Mouse (Mus musculus) limb, embryonic 14.5 days (tissue): Measurements from ENCODE around the gene Ebi3. TPM values are rescaled to one million over a fixed set of nuclear protein-coding genes. Genes with fewer than 3 reads are reported as not detected.

Source experiments
- ATAC-seq: fragments of 200-750 bp; cut with Nextera tagmentation; 2 replicates; pipeline ENCODE4 v1.8.0; 2017; ENCODE audit warnings: low read depth, moderate number of reproducible peaks, moderate TSS enrichment; ENCODE audit not compliant: low FRiP score
- DNase-seq: peaks from one replicate; pipeline ENCODE4 v3.0.0-alpha.2; 2015; ENCODE audit warnings: low spot score
- H3K27ac ChIP-seq: fragments of 300-500 bp; sonication (generic); replicated peaks from 2 replicates; pipeline ENCODE4 v1.5.1; 2014; ENCODE audit warnings: low read depth, mild to moderate bottlenecking, low read length, moderate library complexity, mixed read lengths
- H3K27me3 ChIP-seq: fragments of 300-500 bp; sonication (generic); 2 replicates; pipeline ENCODE4 v1.6.1; 2014; ENCODE audit warnings: low read length, mixed read lengths; ENCODE audit not compliant: control insufficient read depth, insufficient read depth
- H3K36me3 ChIP-seq: fragments of 300-500 bp; sonication (generic); 2 replicates; pipeline ENCODE4 v1.6.1; 2014; ENCODE audit warnings: mild to moderate bottlenecking, low read length, moderate library complexity, mixed read lengths; ENCODE audit not compliant: control insufficient read depth, insufficient read depth
- H3K4me1 ChIP-seq: fragments of 300-500 bp; sonication (generic); 2 replicates; pipeline ENCODE4 v1.6.1; 2014; ENCODE audit warnings: antibody characterized with exemption, low read length, mixed read lengths; ENCODE audit not compliant: control insufficient read depth, insufficient read depth
- H3K4me2 ChIP-seq: fragments of 300-500 bp; sonication (generic); replicated peaks from 2 replicates; pipeline ENCODE4 v1.6.1; 2014; ENCODE audit warnings: low read depth, mild to moderate bottlenecking, low read length, moderate library complexity; ENCODE audit not compliant: severe bottlenecking
- H3K4me3 ChIP-seq: fragments of 300-500 bp; sonication (generic); replicated peaks from 2 replicates; pipeline ENCODE4 v1.5.1; 2014; ENCODE audit warnings: low read length
- H3K9ac ChIP-seq: fragments of 300-500 bp; sonication (generic); 2 replicates; pipeline ENCODE4 v1.6.1; 2014; ENCODE audit warnings: mild to moderate bottlenecking, low read depth, low read length, moderate library complexity; ENCODE audit not compliant: severe bottlenecking
- H3K9me3 ChIP-seq: fragments of 300-500 bp; sonication (generic); 2 replicates; pipeline ENCODE4 v1.6.1; 2016; ENCODE audit warnings: low read length; ENCODE audit not compliant: control insufficient read depth
- POLR2A ChIP-seq: fragments of 200-500 bp; IDR thresholded peaks from 2 replicates; pipeline ENCODE4 v1.8.0; 2012; ENCODE audit warnings: inconsistent platforms, mild to moderate bottlenecking, moderate library complexity, borderline replicate concordance; ENCODE audit not compliant: insufficient read depth, insufficient read length; ENCODE audit errors: extremely low read depth
- WGBS: fragments of 180-500 bp; shearing (Covaris S2); extraction: QIAGEN DNeasy Blood & Tissue Kit; methylation state at CpG from one replicate; pipeline ENCODE4 v1.1.7; 2014; 5-methylcytosine and 5-hydroxymethylcytosine counted together
- polyA plus RNA-seq, 2 experiments: library from polyadenylated mRNA; depleted of rRNA in 1 of 2; stranded (reverse) in 1 of 2; unstranded in 1 of 2; fragments of >200 nt; fragmentation: Nextera tagmentation in 1 of 2; extraction: Ambion mirVana in 1 of 2; gene quantifications; 2 replicates each; pipeline versions ENCODE4 v1.2.1 to v1.2.3; 2012 to 2014

The Ebi3 gene
- polyA plus RNA-seq, 2 experiments = 2.2 to 2.3 TPM

GRCm38 (mm10) chr17:56005415-56006061, 53.1 kb downstream of the Ebi3 start, which contains the start of the genes Stap2 and Mpnd:
Gene Stap2 (minus strand): TSS chr17:56005584.
Gene Mpnd (plus strand): TSS chr17:56005711.
- H3K27ac ChIP-seq = no peak within 1 kb of the TSS
- WGBS = 40% methylated on average over 13 of the region's 13 CpGs

More at GRCm38 (mm10) chr17:56005415-56006061, 53.1 kb downstream of the Ebi3 start, which contains the start of the genes Stap2 and Mpnd:
- ATAC-seq (no peak), DNase-seq (peak; percentile 83)
- Histone ChIP-seq H3K36me3 (no peaks in the 10 kb centered on the region), H3K9ac (no peak within 1 kb of the TSS), H3K27me3 (peaks cover 5% of the 10 kb centered on the region; the same call in 1 of the 2 replicates), H3K9me3 (no peaks in the 10 kb centered on the region), H3K4me2 (0 out of 2 replicates have a peak within 1 kb of the TSS, but pooled peaks have one; percentile 15), H3K4me3 (no peak within 1 kb of the TSS; the same call in 1 of the 2 replicates), H3K4me1 (peaks cover 12% of the 10 kb centered on the region)
- TF ChIP-seq POLR2A = no peak

Other genes starting within 250 kb of the Ebi3 start
- 16.8 and 18.3 TPM in 2 replicates for gene Pot1b, start 240.0 kb upstream of the Ebi3 start, polyA plus RNA-seq (2012; rRNA removed)
- gene Pot1b, start 240.0 kb upstream of the Ebi3 start, polyA plus RNA-seq (2014; fragmentation: Nextera tagmentation; extraction: Ambion mirVana) = 6.9 and 7.9 TPM in 2 replicates
- 0.18 and 0.19 TPM in 2 replicates for gene Adgre4, start 202.7 kb upstream of the Ebi3 start, polyA plus RNA-seq (2012; rRNA removed)
- 0.26 and 0.33 TPM in 2 replicates for gene Adgre4, start 202.7 kb upstream of the Ebi3 start, polyA plus RNA-seq (2014; fragmentation: Nextera tagmentation; extraction: Ambion mirVana)
- gene Zfp119a, start 73.7 kb upstream of the Ebi3 start, polyA plus RNA-seq (2012; rRNA removed) = 2.1 and 3.5 TPM in 2 replicates
- 10.3 and 11.4 TPM in 2 replicates for gene Zfp119a, start 73.7 kb upstream of the Ebi3 start, polyA plus RNA-seq (2014; fragmentation: Nextera tagmentation; extraction: Ambion mirVana)
- gene Zfp959, start 60.5 kb upstream of the Ebi3 start, polyA plus RNA-seq (2012; rRNA removed) = 5.3 and 7.6 TPM in 2 replicates
- 11.1 and 12.1 TPM in 2 replicates for gene Zfp959, start 60.5 kb upstream of the Ebi3 start, polyA plus RNA-seq (2014; fragmentation: Nextera tagmentation; extraction: Ambion mirVana)
- gene Zfp119b, start 3.1 kb upstream of the Ebi3 start, polyA plus RNA-seq (2012; rRNA removed) = 1.9 and 3.5 TPM in 2 replicates
- 7.1 and 8.3 TPM in 2 replicates for gene Zfp119b, start 3.1 kb upstream of the Ebi3 start, polyA plus RNA-seq (2014; fragmentation: Nextera tagmentation; extraction: Ambion mirVana)
- 9.3 and 13.3 TPM in 2 replicates for gene Yju2, start 6.5 kb downstream of the Ebi3 start, polyA plus RNA-seq (2012; rRNA removed)
- gene Yju2, start 6.5 kb downstream of the Ebi3 start, polyA plus RNA-seq (2014; fragmentation: Nextera tagmentation; extraction: Ambion mirVana) = 16.7 and 19.2 TPM in 2 replicates
- 58.0 and 77.5 TPM in 2 replicates for gene Shd, start 17.8 kb downstream of the Ebi3 start, polyA plus RNA-seq (2012; rRNA removed)
- gene Shd, start 17.8 kb downstream of the Ebi3 start, polyA plus RNA-seq (2014; fragmentation: Nextera tagmentation; extraction: Ambion mirVana) = 25.8 and 33.7 TPM in 2 replicates
- 27.5 and 29.4 TPM in 2 replicates for gene Fsd1, start 33.9 kb downstream of the Ebi3 start, polyA plus RNA-seq (2012; rRNA removed)
- 14.2 and 18.7 TPM in 2 replicates for gene Fsd1, start 33.9 kb downstream of the Ebi3 start, polyA plus RNA-seq (2014; fragmentation: Nextera tagmentation; extraction: Ambion mirVana)
- gene Stap2, start 52.9 kb downstream of the Ebi3 start, polyA plus RNA-seq (2012; rRNA removed) = 14.7 TPM in 2 replicates
- gene Stap2, start 52.9 kb downstream of the Ebi3 start, polyA plus RNA-seq (2014; fragmentation: Nextera tagmentation; extraction: Ambion mirVana) = 14.4 and 18.7 TPM in 2 replicates
- 118 and 148 TPM in 2 replicates for gene Mpnd, start 53.1 kb downstream of the Ebi3 start, polyA plus RNA-seq (2012; rRNA removed)
- 101 and 114 TPM in 2 replicates for gene Mpnd, start 53.1 kb downstream of the Ebi3 start, polyA plus RNA-seq (2014; fragmentation: Nextera tagmentation; extraction: Ambion mirVana)
- gene Sh3gl1, start 84.0 kb downstream of the Ebi3 start, polyA plus RNA-seq (2012; rRNA removed) = 176 and 194 TPM in 2 replicates
- 166 and 178 TPM in 2 replicates for gene Sh3gl1, start 84.0 kb downstream of the Ebi3 start, polyA plus RNA-seq (2014; fragmentation: Nextera tagmentation; extraction: Ambion mirVana)
- gene Chaf1a, start 87.8 kb downstream of the Ebi3 start, polyA plus RNA-seq (2012; rRNA removed) = 22.8 and 25.1 TPM in 2 replicates
- gene Chaf1a, start 87.8 kb downstream of the Ebi3 start, polyA plus RNA-seq (2014; fragmentation: Nextera tagmentation; extraction: Ambion mirVana) = 18.4 and 19.3 TPM in 2 replicates
- gene Ubxn6, start 122.4 kb downstream of the Ebi3 start, polyA plus RNA-seq (2012; rRNA removed) = 61.9 and 82.9 TPM in 2 replicates
- 36.4 and 43.1 TPM in 2 replicates for gene Ubxn6, start 122.4 kb downstream of the Ebi3 start, polyA plus RNA-seq (2014; fragmentation: Nextera tagmentation; extraction: Ambion mirVana)
- gene Hdgfl2, start 127.0 kb downstream of the Ebi3 start, polyA plus RNA-seq (2012; rRNA removed) = 82.3 and 118 TPM in 2 replicates
- 84.9 and 104 TPM in 2 replicates for gene Hdgfl2, start 127.0 kb downstream of the Ebi3 start, polyA plus RNA-seq (2014; fragmentation: Nextera tagmentation; extraction: Ambion mirVana)
- gene Plin4, start 157.2 kb downstream of the Ebi3 start, polyA plus RNA-seq (2012; rRNA removed) = 0.04 and 0.09 TPM in 2 replicates
- 0.07 and 0.11 TPM in 2 replicates for gene Plin4, start 157.2 kb downstream of the Ebi3 start, polyA plus RNA-seq (2014; fragmentation: Nextera tagmentation; extraction: Ambion mirVana)
- not detected in 2 replicates for gene Plin5, start 165.0 kb downstream of the Ebi3 start, polyA plus RNA-seq (2012; rRNA removed)
- 0.10 and 0.17 TPM in 2 replicates for gene Plin5, start 165.0 kb downstream of the Ebi3 start, polyA plus RNA-seq (2014; fragmentation: Nextera tagmentation; extraction: Ambion mirVana)
- 0.27 and 0.29 TPM in 2 replicates for gene Lrg1, start 169.4 kb downstream of the Ebi3 start, polyA plus RNA-seq (2012; rRNA removed)
- 0.43 and 0.51 TPM in 2 replicates for gene Lrg1, start 169.4 kb downstream of the Ebi3 start, polyA plus RNA-seq (2014; fragmentation: Nextera tagmentation; extraction: Ambion mirVana)
- gene Sema6b, start 187.7 kb downstream of the Ebi3 start, polyA plus RNA-seq (2012; rRNA removed) = 10.5 and 13.4 TPM in 2 replicates
- gene Sema6b, start 187.7 kb downstream of the Ebi3 start, polyA plus RNA-seq (2014; fragmentation: Nextera tagmentation; extraction: Ambion mirVana) = 3.1 and 3.8 TPM in 2 replicates
- gene Tnfaip8l1, start 209.8 kb downstream of the Ebi3 start, polyA plus RNA-seq (2012; rRNA removed) = 9.3 and 10.3 TPM in 2 replicates
- gene Tnfaip8l1, start 209.8 kb downstream of the Ebi3 start, polyA plus RNA-seq (2014; fragmentation: Nextera tagmentation; extraction: Ambion mirVana) = 11.6 and 11.7 TPM in 2 replicates
- gene Mydgf, start 231.3 kb downstream of the Ebi3 start, polyA plus RNA-seq (2012; rRNA removed) = 83.2 and 93.7 TPM in 2 replicates
- 99.7 and 101 TPM in 2 replicates for gene Mydgf, start 231.3 kb downstream of the Ebi3 start, polyA plus RNA-seq (2014; fragmentation: Nextera tagmentation; extraction: Ambion mirVana)